Comparison of ENCODE assay signal across 8 mouse cellular contexts in the genomic region with DNA sequence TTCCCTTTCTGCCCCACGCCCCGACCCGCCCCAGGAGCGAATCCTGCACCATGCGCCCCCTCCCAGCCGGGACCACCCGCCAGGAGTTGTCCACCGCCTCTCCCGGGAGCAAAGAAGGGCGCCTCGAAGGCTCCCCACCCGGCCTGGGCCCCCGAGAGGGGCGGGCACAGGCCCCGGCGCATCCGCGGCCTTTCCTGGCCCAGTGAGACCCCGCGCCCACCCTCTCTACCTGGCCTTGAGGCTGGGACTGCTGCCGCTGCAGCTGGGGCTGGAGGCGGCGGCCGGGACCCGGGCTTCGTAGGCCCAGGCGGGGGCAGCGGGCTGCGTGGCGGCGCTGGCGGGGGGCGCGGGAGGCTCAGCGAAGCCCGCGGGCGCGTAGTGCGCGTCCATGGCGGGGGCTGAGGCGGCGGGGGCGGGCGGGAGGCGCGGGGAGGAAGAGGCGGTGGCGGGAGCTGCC. TPM values are rescaled to one million over a fixed set of nuclear protein-coding genes. Genes with fewer than 3 reads are reported as not detected.
DNase-seq lines count a peak whose midpoint lies in the region; ATAC-seq and TF ChIP-seq lines count a peak whose summit lies in the region.

A gene (minus strand): TSS at position 390 of the 457 bp plus-strand sequence.

- peak within 1 kb of the TSS; percentile 59 for H3K27ac ChIP-seq in liver, adult 2 months (replicated peaks; ENCODE audit: insufficient read depth, low read depth, low read length)
- H3K27ac ChIP-seq in forebrain, embryonic 12.5 days: peak within 1 kb of the TSS; percentile 99
- H3K27ac ChIP-seq in liver, embryonic 16.5 days (ENCODE audit: low read length): peak within 1 kb of the TSS; percentile 89

- peak within 1 kb of the TSS; percentile 96 for H3K9ac ChIP-seq in liver, adult 2 months (ENCODE audit: low read depth, low read length)
- peak within 1 kb of the TSS; percentile 99 for H3K9ac ChIP-seq in forebrain, embryonic 12.5 days
- H3K9ac ChIP-seq in liver, embryonic 16.5 days (ENCODE audit: low read depth, low read length): peak within 1 kb of the TSS; percentile 87

- H3K27me3 ChIP-seq in liver, adult 2 months (ENCODE audit: control insufficient read depth, insufficient read depth, low read length): no peaks in the 10 kb centered on the region
- H3K27me3 ChIP-seq in forebrain, embryonic 12.5 days: no peaks in the 10 kb centered on the region
- no peaks in the 10 kb centered on the region for H3K27me3 ChIP-seq in liver, embryonic 16.5 days (ENCODE audit: control insufficient read depth, insufficient read depth, low read depth, low read length)

- peak within 1 kb of the TSS; percentile 79 for H3K4me3 ChIP-seq in liver, adult 2 months (ENCODE audit: insufficient read depth, low read depth, low read length)
- H3K4me3 ChIP-seq in forebrain, embryonic 12.5 days (replicated peaks): peak within 1 kb of the TSS; percentile 98
- H3K4me3 ChIP-seq in liver, embryonic 16.5 days (ENCODE audit: low read depth, low read length): peak within 1 kb of the TSS; percentile 86

- peak within 1 kb of the TSS; percentile 65 for H3K4me2 ChIP-seq in forebrain, embryonic 12.5 days
- H3K4me2 ChIP-seq in liver, embryonic 16.5 days (ENCODE audit: low read depth, low read length): peak within 1 kb of the TSS; percentile 97

- DNase-seq in liver, adult 2 months (ENCODE audit: extremely low read depth, low read depth, low spot score): no peak
- no peak for DNase-seq in liver
- DNase-seq in adrenal gland, adult 8-10 months: no peak
- no peak for DNase-seq in heart, postnatal 4 days
- no peak for DNase-seq in yolk sac, embryonic 10.5 days (ENCODE audit: low spot score)
- DNase-seq in T-cell, adult 2 months (ENCODE audit: low spot score): no peak

- no peak for TF ChIP-seq CTCF in liver, adult 2 months (IDR thresholded peaks at IDR 0.05; ENCODE audit: low read depth, low read length)

- 1% methylated on average over 35 of the region's 50 CpGs for WGBS in liver, adult 2 months
- WGBS in forebrain, embryonic 12.5 days: 0% methylated on average over 33 of the region's 50 CpGs
- under 1% methylated on average over 34 of the region's 50 CpGs for WGBS in liver, embryonic 16.5 days (ENCODE audit: insufficient replicate concordance)

- H3K79me2 ChIP-seq in liver, adult 2 months (ENCODE audit: control insufficient read depth, insufficient read depth, low read length): peaks cover 3% of the 10 kb centered on the region; the same call in 1 of the 2 replicates

- H3K9me3 ChIP-seq in forebrain, embryonic 12.5 days: no peaks in the 10 kb centered on the region
- H3K9me3 ChIP-seq in liver, embryonic 16.5 days (replicated peaks; ENCODE audit: control insufficient read depth, low read length): no peaks in the 10 kb centered on the region

- no peak for TF ChIP-seq POLR2A in liver, adult 2 months (IDR thresholded peaks at IDR 0.05; ENCODE audit: extremely low read depth, insufficient read depth, low read length)

- peaks cover 8% of the 10 kb centered on the region; the same call in 1 of the 2 replicates for H3K4me1 ChIP-seq in liver, adult 2 months (ENCODE audit: control insufficient read depth, insufficient read depth, low read length)
- peaks cover 25% of the 10 kb centered on the region for H3K4me1 ChIP-seq in forebrain, embryonic 12.5 days
- H3K4me1 ChIP-seq in liver, embryonic 16.5 days (ENCODE audit: control insufficient read depth, low read depth, low read length): peaks cover 18% of the 10 kb centered on the region

- H3K36me3 ChIP-seq in liver, adult 2 months (ENCODE audit: control insufficient read depth, insufficient read depth, low read length): no peaks in the 10 kb centered on the region
- no peaks in the 10 kb centered on the region for H3K36me3 ChIP-seq in forebrain, embryonic 12.5 days (replicated peaks)
- no peaks in the 10 kb centered on the region for H3K36me3 ChIP-seq in liver, embryonic 16.5 days (ENCODE audit: control insufficient read depth, insufficient read depth)

- ATAC-seq in forebrain, embryonic 12.5 days (ENCODE audit: low FRiP score): peak; percentile 78
- no peak for ATAC-seq in liver, embryonic 16.5 days (ENCODE audit: low read depth)

RNA-seq across cellular contexts. Expression of the gene that starts here (rescaled TPM):
- 6.0 and 7.3 TPM in 2 replicates for total RNA-seq in liver, adult 2 months (2014; rRNA removed)
- 2.0 and 2.2 TPM in 2 replicates for polyA plus RNA-seq in liver, adult 2 months (2012; rRNA removed)
- 10 to 100 TPM; 19.0 to 26.5 (median 25.6) TPM for total RNA-seq in adrenal gland, adult 8-10 months (2022)
- polyA plus RNA-seq in forebrain, embryonic 12.5 days (2016; fragmentation: Nextera tagmentation; extraction: Ambion mirVana): 15.5 and 15.6 TPM in 2 replicates
- 10 to 100 TPM; 30.7 to 30.8 TPM for total RNA-seq in heart, postnatal 4 days (2021)
- 1.6 and 1.7 TPM in 2 replicates for polyA plus RNA-seq in liver, embryonic 16.5 days (2015; fragmentation: Nextera tagmentation; extraction: Ambion mirVana)
